Comparison of ENCODE assay signal across 18 mouse cellular contexts in genomic region chr1:26559505-26559904, GRCm38 (mm10).
"Had no signal": no experiment of that assay in that cellular context is flagged by ENCODE, and none has a peak within 500 bp of the region (broad histone marks: within the 10 kb centered on the region; RNA-seq: fewer than 3 reads in every experiment).

No protein-coding gene starts in this region.

- H3K9ac ChIP-seq: liver, embryonic 13.5 days; stomach, embryonic 15.5 days had no signal

- H3K9me3 ChIP-seq: liver, embryonic 13.5 days; stomach, embryonic 15.5 days had no signal

- H3K27me3 ChIP-seq: liver, embryonic 13.5 days; stomach, embryonic 15.5 days had no signal

- H3K36me3 ChIP-seq: liver, embryonic 13.5 days; stomach, embryonic 15.5 days had no signal

- DNase-seq: kidney, adult 2 months; kidney, postnatal 25 days; layer of hippocampus, adult 9-11 months; layer of hippocampus, postnatal 36 days; liver, embryonic 13.5 days; lung, adult 2 months; lung, postnatal 14 days; lung, postnatal 4 days; midbrain, embryonic 14.5 days; right cerebral cortex, postnatal 25 days; spleen, adult 18-20 months; thymus, adult 18-20 months; thymus, postnatal 36 days had no signal

- H3K27ac ChIP-seq: kidney, postnatal 0 days; layer of hippocampus, adult 2 months; liver, embryonic 13.5 days; stomach, embryonic 15.5 days had no signal

- H3K4me1 ChIP-seq: liver, embryonic 13.5 days; stomach, embryonic 15.5 days had no signal

- H3K4me3 ChIP-seq: layer of hippocampus, adult 2 months; liver, embryonic 13.5 days; stomach, embryonic 15.5 days had no signal

- H3K4me2 ChIP-seq: liver, embryonic 13.5 days; midbrain, embryonic 11.5 days; stomach, embryonic 15.5 days had no signal

- ATAC-seq: intestine, postnatal 0 days had no signal
